Mouse (Mus musculus): Measurements from ENCODE around the gene Cabp2. TPM values are rescaled to one million over a fixed set of nuclear protein-coding genes. Genes with fewer than 3 reads are reported as not detected.
"Not testable (repeated sequence)": the region's sequence is repeated elsewhere in the genome, so short reads cannot be mapped to it uniquely, and the experiment has no call there.

Gene Cabp2
- polyA plus RNA-seq, 2 experiments from 2014 or later: not detected

DNA sequence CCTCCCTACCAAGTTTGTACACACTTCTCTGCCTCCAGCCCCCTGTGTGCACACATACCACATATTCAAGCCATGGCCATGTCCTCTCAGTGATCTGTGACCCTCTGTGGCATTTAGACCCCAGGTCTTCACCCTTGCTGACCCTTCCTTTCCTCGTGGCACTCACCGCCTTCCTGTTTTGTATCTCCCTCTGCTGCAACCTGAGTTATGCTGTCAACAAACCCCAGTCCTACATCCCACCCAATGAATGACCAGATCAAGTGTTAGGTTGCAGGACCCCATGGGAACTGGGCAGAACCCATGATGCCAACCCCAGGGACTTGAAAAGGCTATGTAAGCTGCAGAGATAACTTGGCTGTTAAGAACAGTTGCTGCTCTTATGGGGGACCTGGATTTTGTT is 20.7 kb downstream of the Cabp2 start:
- ATAC-seq: no peak

- no peak for ATAC-seq
Measured at GRCm38 (mm10) chr19:4102626-4103025, 21.2 kb downstream of the Cabp2 start.

- ATAC-seq: no peak
Measured at GRCm38 (mm10) chr19:4103294-4103693, 21.9 kb downstream of the Cabp2 start.

DNA sequence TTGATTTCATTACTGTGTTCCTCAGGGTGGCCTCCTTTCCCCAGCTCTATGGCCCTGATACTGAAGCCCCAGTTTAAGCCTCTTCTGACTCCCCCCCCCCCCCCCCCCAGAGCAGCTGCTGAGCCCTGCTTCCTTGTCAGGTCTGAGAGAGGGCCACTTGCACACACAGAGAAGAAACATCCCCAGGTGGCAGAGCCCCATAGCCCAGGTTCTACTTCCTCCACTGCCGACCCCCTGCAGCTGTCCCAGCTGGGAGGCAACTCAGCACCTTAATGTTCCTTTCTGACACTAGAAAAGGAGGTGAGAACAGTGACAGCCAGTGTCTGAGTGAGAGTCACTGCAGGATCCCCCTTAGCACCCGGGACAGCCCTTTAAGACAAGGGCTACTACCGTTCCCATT is 22.4 kb downstream of the Cabp2 start:
- ATAC-seq: no peak

DNA sequence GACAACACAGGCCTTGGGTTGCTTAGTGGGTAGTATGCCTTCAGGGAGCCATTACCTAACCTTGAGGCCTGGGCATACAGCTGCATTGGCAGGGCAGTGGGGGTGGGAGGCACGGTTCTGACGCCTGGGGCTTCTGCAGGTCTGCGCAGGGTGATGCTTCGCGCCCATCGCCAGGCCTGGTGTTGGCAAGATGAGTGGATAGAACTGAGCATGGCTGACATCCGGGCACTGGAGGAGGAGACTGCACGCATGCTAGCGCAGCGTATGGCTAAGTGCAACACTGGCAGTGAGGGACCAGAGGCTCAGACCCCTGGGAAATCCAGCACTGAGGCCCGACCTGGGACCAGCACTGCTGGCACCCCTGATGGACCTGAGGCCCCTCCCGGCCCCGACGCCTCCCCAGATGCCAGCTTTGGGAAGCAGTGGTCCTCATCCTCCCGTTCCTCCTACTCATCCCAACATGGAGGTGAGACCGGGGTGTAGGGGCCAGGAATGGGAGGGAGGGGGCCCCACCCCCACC is 23.4 kb downstream of the Cabp2 start:
- no peak for ATAC-seq

DNA sequence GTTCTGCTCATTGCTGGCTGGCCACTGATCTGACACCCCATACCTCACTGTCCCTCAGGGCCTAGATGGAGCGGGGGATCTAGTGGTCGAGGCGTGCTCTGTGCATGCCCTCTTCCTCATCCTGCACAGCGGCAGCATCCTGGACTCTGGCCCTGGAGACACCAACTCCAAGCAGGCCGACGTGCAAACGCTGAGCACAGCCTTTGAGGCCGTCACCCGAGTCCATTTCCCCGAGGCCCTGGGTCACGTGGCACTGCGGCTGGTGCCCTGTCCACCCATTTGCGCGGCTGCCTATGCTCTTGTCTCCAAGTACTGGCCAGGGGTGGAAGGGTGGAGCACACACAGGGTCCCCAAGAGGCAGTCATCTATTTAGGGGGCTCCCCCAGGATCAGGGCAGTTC is 25.3 kb downstream of the Cabp2 start:
- no peak for ATAC-seq

- no peak for ATAC-seq
Measured at GRCm38 (mm10) chr19:4108535-4108934, 27.2 kb downstream of the Cabp2 start.

- no peak for ATAC-seq
Measured at GRCm38 (mm10) chr19:4112063-4112960, 30.9 kb downstream of the Cabp2 start.

- ATAC-seq: no peak
Measured at GRCm38 (mm10) chr19:4113186-4113805, 31.9 kb downstream of the Cabp2 start.

- ATAC-seq: peak; percentile 88
Measured at GRCm38 (mm10) chr19:4113806-4114230, 32.4 kb downstream of the Cabp2 start.

DNA sequence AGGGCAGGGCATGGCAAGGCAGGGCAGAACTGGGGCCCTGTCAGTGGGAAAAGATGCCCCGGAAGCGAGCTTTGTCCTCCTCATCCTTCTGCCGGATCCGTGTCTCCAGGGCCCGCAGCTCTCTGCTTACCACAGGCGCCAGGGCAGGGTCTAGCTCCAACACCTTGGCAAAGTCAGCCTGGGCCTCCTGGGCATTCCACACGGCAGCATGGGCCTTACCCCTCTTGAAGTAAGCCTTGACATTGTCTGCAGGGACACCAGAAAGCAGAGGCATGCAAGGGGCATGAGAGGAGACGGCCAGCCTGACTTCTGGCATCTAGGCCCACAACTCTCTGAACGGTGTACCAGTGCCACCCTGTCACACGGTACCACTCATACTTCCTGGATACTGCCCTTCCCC is 33.2 kb downstream of the Cabp2 start:
- ATAC-seq: no peak

GRCm38 (mm10) chr19:4115144-4115543 is 33.8 kb downstream of the Cabp2 start:
- ATAC-seq: no peak

DNA sequence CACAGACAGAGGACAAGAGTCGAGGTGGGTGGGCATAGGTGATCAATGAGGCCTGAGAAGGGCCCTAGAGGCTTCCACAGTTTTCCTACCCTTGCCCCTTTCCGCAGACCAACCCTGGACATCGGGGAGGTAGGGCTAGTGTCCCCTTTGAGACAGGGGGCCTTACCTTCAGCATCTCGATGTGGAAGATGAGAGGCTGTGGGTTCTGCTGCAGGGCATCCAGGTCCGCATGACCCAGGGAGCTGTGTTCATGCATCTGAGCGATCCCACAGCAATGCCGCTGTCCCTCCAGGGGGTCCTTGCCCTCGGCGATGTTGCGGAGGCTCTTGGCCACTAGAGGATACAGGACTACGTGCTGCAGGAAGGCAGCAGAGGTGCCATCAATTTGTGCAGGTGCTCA is 34.4 kb downstream of the Cabp2 start:
- no peak for ATAC-seq

- no peak for ATAC-seq
Measured at GRCm38 (mm10) chr19:4117006-4117405, 35.6 kb downstream of the Cabp2 start.

DNA sequence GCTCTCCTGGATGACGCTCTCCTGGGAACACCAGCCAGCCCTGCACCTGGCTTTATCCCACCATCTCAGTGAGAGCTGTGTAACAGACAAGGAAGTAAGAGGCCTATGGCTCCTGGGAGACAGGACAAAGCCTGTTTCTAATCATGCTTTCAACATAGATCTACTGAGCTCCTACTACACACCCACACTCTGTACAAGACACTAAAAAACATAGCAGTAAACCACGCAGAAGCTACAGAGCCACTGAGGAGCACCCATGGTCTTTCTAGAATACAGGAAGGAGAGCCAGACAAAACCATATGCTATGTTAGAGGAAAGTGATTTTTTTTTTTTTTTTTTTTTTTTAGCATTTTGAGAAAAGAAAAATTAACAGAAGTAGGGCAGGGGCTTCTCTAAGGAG is 37.0 kb downstream of the Cabp2 start:
- ATAC-seq: no peak

DNA sequence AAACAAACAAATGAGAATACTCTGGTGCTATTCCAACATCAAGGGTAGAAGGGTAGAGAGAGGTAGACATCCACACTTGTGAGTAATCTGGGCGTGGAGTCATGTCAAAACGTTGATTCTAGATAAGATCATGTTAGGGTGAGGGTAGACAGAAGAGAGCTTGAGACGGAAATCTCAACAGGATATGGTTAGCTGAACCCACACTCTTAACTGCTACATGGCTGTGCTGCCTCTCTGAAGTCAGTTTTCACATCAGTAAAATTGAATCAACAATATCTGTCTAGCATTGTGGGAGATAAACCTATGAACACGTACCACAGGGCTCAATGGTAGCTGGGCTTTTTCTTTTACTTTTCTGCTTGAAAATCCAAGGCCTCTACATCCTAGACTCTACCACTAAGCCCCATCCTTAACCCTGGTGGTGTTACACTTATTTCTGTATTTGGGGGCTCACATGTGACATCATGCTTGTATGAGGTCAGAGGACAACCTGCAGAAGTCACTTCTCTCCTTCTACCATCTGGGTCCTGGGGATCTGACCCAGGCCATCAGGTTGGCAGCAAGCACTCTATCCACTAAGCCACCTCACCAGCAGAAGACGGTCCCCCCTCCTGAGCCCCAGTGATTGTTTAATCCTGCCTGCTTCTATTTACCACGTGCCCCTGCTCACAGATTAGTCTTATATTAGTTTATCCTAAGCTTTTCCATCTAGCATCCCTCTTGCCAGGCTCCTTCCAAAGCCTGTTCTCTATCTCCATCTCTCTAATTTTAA is 38.5 kb downstream of the Cabp2 start:
- ATAC-seq: peak; percentile 77

DNA sequence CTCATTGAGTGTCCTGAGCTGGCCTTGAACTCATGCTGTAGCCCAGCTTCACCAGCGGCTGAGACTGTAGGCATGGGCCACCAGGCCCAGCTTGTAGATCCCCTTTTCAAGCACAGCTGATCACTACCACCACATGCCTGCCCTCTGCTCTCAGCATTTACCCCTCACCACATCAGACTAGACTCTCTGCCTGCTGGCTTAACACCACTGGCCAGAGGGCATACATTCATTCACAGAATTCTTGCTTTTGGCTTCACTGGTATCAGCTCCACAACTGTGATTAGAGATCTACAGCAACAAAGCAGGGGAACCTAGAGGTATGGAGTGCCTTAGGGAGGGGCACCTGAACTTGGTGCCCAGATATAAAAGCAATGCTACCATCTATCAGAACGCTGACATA is 39.1 kb downstream of the Cabp2 start:
- no peak for ATAC-seq

- ATAC-seq: peak; percentile 58
Measured at GRCm38 (mm10) chr19:4121097-4121805, 39.9 kb downstream of the Cabp2 start.

DNA sequence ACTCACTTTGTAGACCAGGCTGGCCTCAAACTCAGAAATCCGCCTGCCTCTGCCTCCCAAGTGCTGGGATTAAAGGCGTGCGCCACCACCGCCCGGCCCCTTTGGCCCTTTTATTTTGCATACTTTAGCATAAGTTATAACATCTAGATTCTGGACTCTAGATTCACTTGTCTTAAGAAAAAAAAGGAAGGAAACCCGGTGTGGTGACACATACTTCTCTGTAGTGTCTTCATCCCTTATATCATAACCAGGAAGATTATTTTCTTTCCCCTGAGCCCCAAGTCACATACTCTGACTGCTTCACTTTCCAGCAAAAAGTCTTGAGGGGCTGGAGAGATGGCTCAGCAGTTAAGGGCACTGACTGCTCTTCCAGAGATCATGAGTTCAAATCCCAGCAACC is 40.5 kb downstream of the Cabp2 start:
- not testable (repeated sequence) for ATAC-seq

DNA sequence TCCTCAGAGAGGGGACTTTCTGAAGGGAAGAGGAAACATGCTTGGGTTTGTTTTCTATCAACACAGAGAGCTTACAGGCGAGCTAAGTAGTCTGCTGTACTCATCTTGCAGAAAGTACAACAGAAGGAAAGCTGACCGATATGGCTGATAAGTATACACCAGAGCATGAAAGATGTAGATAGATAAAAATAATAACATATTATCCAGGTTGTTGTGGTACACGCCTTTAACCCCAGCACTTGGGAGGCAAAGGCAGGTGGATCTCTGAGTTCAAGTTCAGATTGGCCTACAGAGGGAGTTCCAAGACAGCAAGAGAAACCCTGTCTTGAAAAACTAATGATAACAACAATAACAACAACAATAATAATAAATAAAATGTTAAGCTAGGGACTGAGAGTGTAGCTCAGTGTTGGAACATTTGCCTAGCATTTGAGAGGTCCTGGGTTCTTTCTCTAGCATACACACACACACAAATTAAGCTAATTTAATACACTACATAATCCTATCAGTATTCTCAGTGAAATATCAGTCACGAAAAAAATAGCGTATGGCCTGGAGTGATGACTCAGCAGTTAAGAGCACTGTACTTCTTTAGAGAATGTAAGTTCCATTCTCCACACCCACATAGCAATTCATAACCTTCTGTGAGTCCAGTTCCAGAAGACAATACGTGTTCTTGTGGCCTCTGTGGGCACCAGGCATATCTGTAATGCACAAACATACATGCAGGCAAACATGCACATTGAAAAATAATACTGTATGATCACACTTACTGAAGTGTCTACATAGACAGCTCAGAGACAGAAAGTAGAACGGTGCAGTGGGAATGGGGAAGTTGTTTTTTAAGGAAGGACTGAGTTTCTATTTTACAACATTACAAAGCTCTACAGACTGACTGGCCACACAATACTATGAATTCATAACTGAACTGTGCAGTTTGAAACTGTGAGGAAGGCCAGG is 41.3 kb downstream of the Cabp2 start:
- no peak for ATAC-seq

DNA sequence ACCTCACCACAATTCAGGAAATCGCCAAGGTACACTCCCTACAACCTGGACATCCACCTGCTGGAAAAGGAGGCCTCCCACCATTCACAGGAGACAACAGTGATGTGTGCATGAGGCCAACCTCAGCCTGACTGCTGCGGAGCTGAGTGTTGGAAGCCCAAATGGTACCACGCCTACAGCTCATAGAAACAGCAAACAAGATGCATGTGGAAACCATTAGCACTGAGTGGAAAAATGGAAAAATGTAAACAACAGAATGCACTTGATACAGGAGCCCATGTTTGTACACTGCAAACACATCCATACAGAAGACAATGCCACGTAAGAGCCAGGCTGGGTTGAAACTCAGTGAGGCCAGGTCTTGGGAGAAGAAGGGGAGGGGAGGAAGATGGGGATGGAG is 43.1 kb downstream of the Cabp2 start:
- ATAC-seq: no peak

Measured in activated CD4-positive, CD25-positive, alpha-beta regulatory T cell, adult 4 months (primary cell).